Mouse (Mus musculus): ENCODE data around the gene Hmcn2. TPM values are rescaled to one million over a fixed set of nuclear protein-coding genes. Genes with fewer than 3 reads are reported as not detected.
A peak's percentile ranks its signal among the peaks of the same experiment; 100 is the strongest.

The Hmcn2 gene
- 0.18 and 0.32 TPM in 2 replicates for polyA plus RNA-seq (2015; fragmentation: Nextera tagmentation; extraction: Ambion mirVana)

DNA sequence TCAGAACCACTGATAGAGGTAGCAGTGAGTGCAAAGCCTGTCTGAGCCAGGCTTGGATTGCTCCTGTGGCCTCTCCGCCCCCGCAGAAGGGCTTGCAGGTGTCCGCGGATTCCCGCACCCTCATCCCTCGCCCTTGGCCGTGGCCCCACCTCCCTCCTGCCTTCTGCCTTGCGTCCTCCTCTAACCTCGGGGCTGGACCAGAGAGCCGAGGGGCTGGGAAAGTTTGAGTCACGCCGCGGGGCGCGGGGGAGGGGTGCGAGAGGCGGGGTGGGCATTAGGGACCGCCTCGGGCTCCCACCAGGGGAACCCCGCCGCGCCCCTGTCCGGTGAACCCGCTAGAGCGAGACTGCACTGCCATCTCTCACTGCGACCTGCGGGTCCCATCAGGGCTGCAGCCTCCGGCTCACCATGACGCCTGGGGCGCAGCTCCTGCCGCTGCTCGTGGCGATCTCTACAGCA, at the start of gene Hmcn2:
Hmcn2 (plus strand) TSS at position 409 of the 459 bp plus-strand sequence.
- Histone ChIP-seq H3K36me3 (replicated peaks) (no peaks in the 10 kb centered on the region), H3K27me3 (replicated peaks) (peaks cover 50% of the 10 kb centered on the region), H3K4me1 (peaks cover 8% of the 10 kb centered on the region), H3K9me3 (no peaks in the 10 kb centered on the region), H3K4me2 (peak within 1 kb of the TSS; percentile 40), H3K9ac (no peak within 1 kb of the TSS), H3K27ac (no peak within 1 kb of the TSS), H3K4me3 (peak within 1 kb of the TSS; percentile 24)
- no peak for ATAC-seq (replicated peaks)
- WGBS: 2% methylated on average over 33 of the region's 33 CpGs

DNA sequence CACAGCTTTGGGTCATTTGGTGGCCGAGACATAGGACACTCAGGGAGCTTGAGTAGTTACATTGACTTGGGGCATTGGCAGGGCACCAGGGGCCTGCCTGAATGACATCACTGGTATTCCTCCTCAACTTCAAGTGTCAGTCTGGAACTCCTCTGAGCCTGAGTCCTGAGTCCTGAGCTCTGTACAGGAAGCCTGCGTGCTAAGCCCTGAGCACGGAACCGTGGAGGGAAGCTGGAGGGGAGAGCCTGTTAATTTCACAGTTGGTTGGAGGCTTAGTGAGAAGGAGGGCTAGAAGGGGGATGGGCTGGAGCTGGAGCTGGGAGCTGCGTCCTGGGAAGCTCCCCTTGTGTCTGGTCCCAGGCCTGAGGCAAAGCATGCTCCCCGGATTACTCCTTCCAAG, 46.8 kb upstream of the Hmcn2 start:
- Histone ChIP-seq H3K9me3 (no peaks in the 10 kb centered on the region), H3K36me3 (replicated peaks) (no peaks in the 10 kb centered on the region), H3K9ac (no peak overlapping the region), H3K4me2 (no peak overlapping the region), H3K4me3 (no peak overlapping the region), H3K27ac (no peak overlapping the region), H3K27me3 (replicated peaks) (no peaks in the 10 kb centered on the region), H3K4me1 (peaks cover 64% of the 10 kb centered on the region)
- ATAC-seq (replicated peaks): 0 out of 2 replicates have a peak, but pooled peaks have one; percentile 20
- 13% methylated on average over 6 of the region's 6 CpGs for WGBS

DNA sequence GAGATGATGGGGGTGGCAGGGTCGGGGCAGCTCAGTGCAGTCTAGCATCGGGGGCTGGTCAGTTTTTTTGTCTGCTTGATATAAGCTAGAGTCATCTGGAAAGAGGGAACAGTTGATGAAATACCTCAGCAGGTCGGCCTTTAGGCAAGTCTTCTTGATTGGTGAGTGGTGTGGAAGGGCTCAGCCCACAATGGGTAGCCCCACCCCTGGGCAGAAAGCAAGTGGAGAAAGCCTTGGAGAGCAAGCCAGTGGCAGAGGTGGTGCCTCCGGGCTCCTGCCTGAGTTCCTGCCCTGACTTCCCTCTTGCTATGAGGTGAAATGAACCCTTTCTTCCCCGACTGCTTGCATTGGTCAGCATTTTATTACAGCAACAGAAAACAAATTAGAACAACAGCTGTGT, 45.6 kb upstream of the Hmcn2 start:
- ATAC-seq (replicated peaks): no peak
- WGBS: 35% methylated on average over 5 of the region's 5 CpGs
- no peak overlapping the region for H3K27ac ChIP-seq

DNA sequence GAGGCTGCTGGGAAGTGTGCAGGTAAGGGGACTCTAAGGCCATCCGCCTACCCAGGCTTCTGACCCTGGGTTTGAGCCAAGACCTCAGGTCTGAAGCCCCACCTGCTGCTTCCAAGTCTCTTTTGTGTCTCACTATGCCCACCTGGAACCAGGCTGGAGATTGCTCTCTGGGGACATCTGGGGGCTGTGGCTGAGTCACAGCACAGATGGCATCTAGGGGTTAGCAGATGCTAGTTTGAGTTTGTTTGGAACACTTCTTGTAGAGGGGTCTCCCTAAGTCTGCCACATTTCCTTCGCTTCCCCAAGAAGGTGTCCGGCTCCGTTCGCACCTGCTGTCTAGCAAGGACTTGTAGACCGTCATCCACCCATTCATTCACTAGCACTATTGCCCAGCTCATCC, 45.0 kb upstream of the Hmcn2 start:
- H3K4me2 ChIP-seq: no peak overlapping the region
- H3K9ac ChIP-seq: no peak overlapping the region
- H3K9me3 ChIP-seq: no peaks in the 10 kb centered on the region
- H3K36me3 ChIP-seq (replicated peaks): no peaks in the 10 kb centered on the region
- no peak overlapping the region for H3K27ac ChIP-seq
- WGBS: 95% methylated on average over 6 of the region's 6 CpGs
- no peak for ATAC-seq (replicated peaks)
- no peaks in the 10 kb centered on the region for H3K27me3 ChIP-seq (replicated peaks)
- H3K4me1 ChIP-seq: peaks cover 46% of the 10 kb centered on the region
- H3K4me3 ChIP-seq: no peak overlapping the region

More for the DNA sequence above, 45.6 kb upstream of the Hmcn2 start:
- no peaks in the 10 kb centered on the region for H3K27me3 ChIP-seq (replicated peaks)
- H3K9ac ChIP-seq: no peak overlapping the region
- H3K9me3 ChIP-seq: no peaks in the 10 kb centered on the region
- H3K4me1 ChIP-seq: peaks cover 52% of the 10 kb centered on the region
- no peak overlapping the region for H3K4me3 ChIP-seq
- H3K4me2 ChIP-seq: no peak overlapping the region
- H3K36me3 ChIP-seq (replicated peaks): no peaks in the 10 kb centered on the region

DNA sequence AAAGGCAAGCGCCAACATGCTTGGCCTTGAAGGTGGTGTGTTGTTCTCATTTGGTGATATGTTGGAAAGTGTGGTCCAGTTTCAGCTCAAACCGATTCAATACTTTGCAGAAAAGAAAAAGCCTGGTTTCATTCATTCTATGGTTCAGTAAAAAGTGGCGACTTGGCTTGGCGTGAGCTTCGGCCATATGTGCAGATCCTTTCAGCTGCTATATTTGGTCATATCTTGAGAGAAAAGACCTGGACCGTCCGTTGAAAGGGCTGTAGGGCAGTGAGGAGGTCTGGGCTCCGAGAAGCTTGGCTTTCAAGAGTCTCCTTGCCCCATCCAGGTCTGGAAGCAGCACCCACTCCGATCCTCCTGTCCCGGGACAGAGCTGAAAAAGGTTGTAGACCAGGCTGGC, 44.4 kb upstream of the Hmcn2 start:
- Histone ChIP-seq H3K4me2 (no peak overlapping the region), H3K36me3 (replicated peaks) (no peaks in the 10 kb centered on the region), H3K4me1 (peaks cover 40% of the 10 kb centered on the region), H3K9ac (no peak overlapping the region), H3K27me3 (replicated peaks) (no peaks in the 10 kb centered on the region), H3K4me3 (no peak overlapping the region), H3K9me3 (no peaks in the 10 kb centered on the region), H3K27ac (no peak overlapping the region)
- ATAC-seq (replicated peaks): no peak
- 97% methylated on average over 10 of the region's 10 CpGs for WGBS

DNA sequence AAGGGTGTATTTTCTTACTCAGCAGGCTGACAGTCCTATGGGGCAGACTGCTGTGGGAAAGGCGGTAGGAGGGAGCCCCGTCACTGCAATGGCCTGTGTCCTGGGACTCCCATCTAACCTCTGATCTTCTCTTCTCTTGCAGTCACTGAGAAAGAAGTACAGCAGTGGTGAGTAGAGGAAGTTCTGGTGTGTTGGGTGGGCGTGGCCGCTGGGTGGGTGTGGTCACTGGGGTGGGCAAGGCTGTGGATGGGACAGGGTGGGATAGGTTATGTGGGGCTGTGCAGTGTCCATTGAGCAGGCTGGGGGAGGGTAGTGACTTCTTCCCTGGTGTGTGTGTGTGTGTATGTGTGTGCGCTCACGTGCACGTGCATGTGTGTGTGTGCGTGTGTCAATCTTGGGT, 43.7 kb upstream of the Hmcn2 start:
- Histone ChIP-seq H3K27me3 (replicated peaks) (no peaks in the 10 kb centered on the region), H3K36me3 (replicated peaks) (0 out of 2 replicates have a peak, but pooled peaks cover 3% of the 10 kb centered on the region), H3K9me3 (no peaks in the 10 kb centered on the region), H3K9ac (no peak overlapping the region), H3K4me2 (no peak overlapping the region), H3K4me3 (no peak overlapping the region), H3K4me1 (peaks cover 34% of the 10 kb centered on the region), H3K27ac (no peak overlapping the region)
- ATAC-seq (replicated peaks): no peak
- 95% methylated on average over 8 of the region's 8 CpGs for WGBS

DNA sequence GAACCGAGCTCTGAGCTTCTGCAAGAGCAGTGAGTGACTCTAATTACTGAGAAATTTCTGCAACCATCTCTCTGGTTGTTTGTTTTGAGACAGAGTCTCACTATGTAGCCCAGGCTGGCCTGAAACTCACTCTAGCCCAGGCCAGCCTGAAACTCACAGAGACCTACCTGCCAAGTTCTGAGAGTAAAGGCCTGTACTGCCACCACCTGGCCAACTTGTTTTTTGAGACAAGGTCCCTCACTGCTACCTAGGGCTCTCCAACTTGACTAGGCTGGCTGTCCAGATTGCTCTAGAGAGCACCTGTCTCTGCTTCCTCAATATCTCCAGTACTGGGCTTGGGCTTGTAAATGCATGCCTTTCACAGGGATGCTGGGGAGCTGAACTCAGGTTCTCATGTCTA, 43.1 kb upstream of the Hmcn2 start:
- Histone ChIP-seq H3K36me3 (replicated peaks) (0 out of 2 replicates have a peak, but pooled peaks cover 3% of the 10 kb centered on the region), H3K4me2 (no peak overlapping the region)

DNA sequence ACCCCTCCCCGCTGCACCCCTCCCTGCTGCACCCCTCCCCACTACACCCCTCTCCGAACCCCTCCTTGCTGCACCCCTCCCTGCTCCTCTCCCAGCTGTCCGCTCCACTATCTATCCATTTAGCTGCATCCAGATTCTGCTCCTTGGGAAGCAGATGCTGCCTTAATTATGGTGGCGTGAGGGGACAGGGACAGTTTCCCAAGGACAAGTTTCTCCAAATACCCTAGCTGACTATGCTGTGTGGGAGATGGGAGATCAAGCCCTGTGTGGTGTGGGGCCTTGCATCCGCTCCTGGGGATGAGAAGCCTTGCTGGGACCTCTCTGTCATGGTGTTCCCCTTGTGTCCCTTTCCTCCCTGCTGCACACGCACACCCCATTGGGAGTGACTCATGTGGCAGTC, 39.2 kb upstream of the Hmcn2 start:
- Histone ChIP-seq H3K4me1 (no peaks in the 10 kb centered on the region), H3K4me2 (no peak overlapping the region), H3K36me3 (replicated peaks) (peaks cover 3% of the 10 kb centered on the region; the same call in 1 of the 2 replicates), H3K9me3 (no peaks in the 10 kb centered on the region), H3K27me3 (replicated peaks) (no peaks in the 10 kb centered on the region), H3K4me3 (no peak overlapping the region), H3K9ac (no peak overlapping the region), H3K27ac (no peak overlapping the region)
- WGBS: 87% methylated on average over 6 of the region's 6 CpGs
- no peak for ATAC-seq (replicated peaks)

More for the DNA sequence above, 43.1 kb upstream of the Hmcn2 start:
- peaks cover 28% of the 10 kb centered on the region for H3K4me1 ChIP-seq
- no peak overlapping the region for H3K4me3 ChIP-seq
- H3K27me3 ChIP-seq (replicated peaks): no peaks in the 10 kb centered on the region
- 85% methylated on average over 1 of the region's 1 CpGs for WGBS
- no peak overlapping the region for H3K27ac ChIP-seq
- no peak for ATAC-seq (replicated peaks)
- no peaks in the 10 kb centered on the region for H3K9me3 ChIP-seq
- H3K9ac ChIP-seq: no peak overlapping the region

DNA sequence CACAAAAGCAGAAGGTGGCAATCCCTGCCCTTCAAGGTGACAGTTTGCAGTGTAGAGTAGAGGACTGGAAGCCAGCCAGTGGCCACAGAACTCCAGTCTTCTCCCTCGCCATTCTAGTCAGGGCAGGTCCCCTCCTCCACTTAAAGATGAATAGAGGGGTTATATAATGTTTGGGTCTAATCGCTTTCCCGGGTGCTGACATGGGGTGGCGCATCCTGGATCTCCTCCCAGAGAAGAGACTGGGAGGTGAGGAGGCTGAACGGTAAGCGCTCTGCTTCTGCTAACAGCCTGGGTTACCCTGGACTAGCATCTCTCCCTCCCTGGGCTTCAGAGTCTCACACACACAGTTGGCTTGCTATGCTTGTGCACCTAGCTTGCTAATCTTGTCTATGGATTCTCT, 36.4 kb upstream of the Hmcn2 start:
- no peak overlapping the region for H3K27ac ChIP-seq
- no peak overlapping the region for H3K9ac ChIP-seq
- ATAC-seq (replicated peaks): no peak
- H3K4me3 ChIP-seq: no peak overlapping the region
- no peak overlapping the region for H3K4me2 ChIP-seq
- H3K27me3 ChIP-seq (replicated peaks): no peaks in the 10 kb centered on the region
- H3K36me3 ChIP-seq (replicated peaks): peaks cover 12% of the 10 kb centered on the region
- no peaks in the 10 kb centered on the region for H3K4me1 ChIP-seq
- WGBS: 65% methylated on average over 6 of the region's 6 CpGs
- H3K9me3 ChIP-seq: no peaks in the 10 kb centered on the region

DNA sequence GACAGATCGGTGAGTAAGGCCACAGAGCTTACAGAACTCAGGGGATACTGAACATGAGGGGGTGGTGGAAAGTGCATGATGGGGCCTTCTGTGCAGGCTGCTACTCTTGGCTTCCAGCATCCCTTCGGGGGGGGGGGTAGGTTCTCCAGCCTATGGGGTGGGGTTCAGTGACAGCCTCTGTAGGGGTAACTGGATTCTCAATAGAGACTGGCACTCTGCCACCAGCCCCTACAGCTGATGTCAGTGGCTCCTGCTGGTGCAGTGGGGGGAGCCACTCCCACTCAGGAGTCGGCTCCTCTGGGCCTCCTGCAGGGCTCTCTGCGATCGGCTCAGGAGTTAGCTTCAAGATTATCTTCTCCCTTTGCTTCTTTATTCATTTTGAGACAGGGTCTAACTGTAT, 35.7 kb upstream of the Hmcn2 start:
- H3K4me2 ChIP-seq: no peak overlapping the region
- no peak overlapping the region for H3K9ac ChIP-seq

DNA sequence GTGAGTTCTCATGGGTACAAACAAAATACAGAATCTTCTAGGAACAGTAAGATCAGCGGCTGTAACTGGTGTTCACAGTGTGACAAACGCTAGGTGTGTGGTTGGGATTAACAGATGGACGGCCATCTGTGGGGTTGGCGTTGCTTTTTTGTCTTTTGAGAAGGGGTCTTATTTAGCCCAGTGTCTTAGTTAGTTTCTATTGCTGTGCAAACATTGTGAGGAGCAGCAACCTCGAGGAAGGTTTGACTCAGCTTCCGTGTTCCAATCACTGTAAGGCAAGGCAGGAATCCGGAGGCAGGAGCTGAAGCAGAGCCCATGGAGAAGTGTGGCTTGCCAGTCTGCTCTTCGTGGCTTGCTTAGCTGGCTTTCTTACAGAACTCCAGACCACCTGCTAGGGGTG, 33.1 kb upstream of the Hmcn2 start:
- Histone ChIP-seq H3K27me3 (replicated peaks) (no peaks in the 10 kb centered on the region), H3K4me1 (no peaks in the 10 kb centered on the region), H3K4me3 (no peak overlapping the region), H3K9ac (no peak overlapping the region), H3K4me2 (no peak overlapping the region), H3K36me3 (replicated peaks) (peaks cover 29% of the 10 kb centered on the region), H3K27ac (no peak overlapping the region), H3K9me3 (no peaks in the 10 kb centered on the region)
- WGBS: 88% methylated on average over 8 of the region's 8 CpGs
- no peak for ATAC-seq (replicated peaks)

More for the DNA sequence above, 35.7 kb upstream of the Hmcn2 start:
- H3K9me3 ChIP-seq: no peaks in the 10 kb centered on the region
- H3K27ac ChIP-seq: no peak overlapping the region
- WGBS: 59% methylated on average over 5 of the region's 5 CpGs
- H3K4me3 ChIP-seq: no peak overlapping the region
- H3K4me1 ChIP-seq: no peaks in the 10 kb centered on the region
- ATAC-seq (replicated peaks): no peak
- H3K36me3 ChIP-seq (replicated peaks): peaks cover 16% of the 10 kb centered on the region
- no peaks in the 10 kb centered on the region for H3K27me3 ChIP-seq (replicated peaks)

DNA sequence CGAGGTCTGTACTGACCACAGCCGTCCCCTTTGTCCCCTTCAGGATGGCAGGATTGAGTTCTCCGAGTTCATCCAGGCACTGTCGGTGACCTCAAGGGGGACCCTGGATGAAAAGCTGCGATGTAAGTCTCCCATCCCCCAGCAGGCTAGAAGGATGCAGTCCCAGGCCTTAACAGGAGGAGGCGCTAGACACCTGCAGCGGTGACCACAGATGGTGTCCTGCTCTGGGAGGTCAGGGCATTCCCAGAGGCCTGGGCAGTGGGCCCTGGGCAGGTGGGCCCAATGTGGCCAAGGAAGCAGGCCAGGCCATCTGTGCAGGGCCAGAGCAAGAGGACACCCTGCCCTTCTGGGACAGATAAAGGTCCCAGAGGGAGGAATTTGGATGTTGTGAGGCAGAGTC, 31.9 kb upstream of the Hmcn2 start:
- WGBS: 41% methylated on average over 7 of the region's 7 CpGs
- H3K27ac ChIP-seq: no peak overlapping the region

DNA sequence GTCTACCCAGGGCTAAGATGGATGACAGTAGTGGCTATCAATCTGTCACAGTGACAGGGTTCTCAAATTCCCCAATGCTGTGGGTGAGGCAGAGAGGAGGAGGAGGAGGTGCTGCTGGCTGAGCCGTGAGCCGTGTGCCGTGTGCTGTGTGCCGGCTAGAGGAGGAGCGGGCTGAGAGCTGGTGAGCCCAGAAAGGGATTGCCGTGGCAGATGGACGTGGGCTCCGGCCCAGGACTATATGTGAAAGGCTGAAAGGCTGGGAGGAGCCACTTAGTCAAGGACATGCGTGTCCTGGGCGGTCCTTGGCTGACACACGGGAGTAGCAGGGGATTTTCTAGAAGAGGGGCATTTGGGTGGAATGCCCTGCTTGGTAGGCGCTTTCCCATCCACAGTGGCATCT, 31.3 kb upstream of the Hmcn2 start:
- ATAC-seq (replicated peaks): no peak
- Histone ChIP-seq H3K27ac (no peak overlapping the region), H3K9me3 (no peaks in the 10 kb centered on the region), H3K9ac (no peak overlapping the region), H3K4me2 (no peak overlapping the region), H3K27me3 (replicated peaks) (no peaks in the 10 kb centered on the region), H3K36me3 (replicated peaks) (peaks cover 38% of the 10 kb centered on the region), H3K4me1 (no peaks in the 10 kb centered on the region), H3K4me3 (no peak overlapping the region)
- 92% methylated on average over 12 of the region's 12 CpGs for WGBS

More for the DNA sequence above, 31.9 kb upstream of the Hmcn2 start:
- H3K27me3 ChIP-seq (replicated peaks): no peaks in the 10 kb centered on the region
- no peak overlapping the region for H3K9ac ChIP-seq
- no peaks in the 10 kb centered on the region for H3K4me1 ChIP-seq
- peaks cover 36% of the 10 kb centered on the region for H3K36me3 ChIP-seq (replicated peaks)
- no peak overlapping the region for H3K4me3 ChIP-seq
- no peaks in the 10 kb centered on the region for H3K9me3 ChIP-seq
- no peak overlapping the region for H3K4me2 ChIP-seq
- ATAC-seq (replicated peaks): no peak
